12 mouse cellular contexts compared by ENCODE assay signal in the genomic region with DNA sequence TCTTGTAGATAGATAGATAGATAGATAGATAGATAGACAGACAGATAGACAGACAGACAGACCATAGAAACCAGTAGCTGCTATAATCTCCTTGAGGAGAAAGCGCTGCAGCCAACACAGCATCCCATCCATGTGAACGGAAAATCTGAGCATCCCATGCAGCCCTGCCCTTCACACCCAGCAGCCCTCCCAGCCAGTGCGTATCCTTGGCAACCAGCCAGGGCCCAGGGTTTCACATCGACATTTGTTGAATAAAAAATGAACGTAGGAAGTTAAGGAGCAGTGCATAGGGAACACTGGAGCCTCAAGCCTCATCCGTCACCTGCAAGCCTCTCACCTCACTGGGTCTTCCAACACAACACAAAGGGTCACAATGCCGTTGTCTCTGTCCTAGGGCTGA.
DNase-seq lines count a peak whose midpoint lies in the region; ATAC-seq lines count a peak whose summit lies in the region.
"Had no signal": no experiment of that assay in that cellular context is flagged by ENCODE, and none has a peak within 500 bp of the region (broad histone marks: within the 10 kb centered on the region; RNA-seq: fewer than 3 reads in every experiment).

No protein-coding gene starts in this region.

- H3K4me1 ChIP-seq in hindbrain, embryonic 10.5 days (replicated peaks) = peaks cover 62% of the 10 kb centered on the region
- H3K4me1 ChIP-seq in hindbrain, embryonic 16.5 days (ENCODE audit: control insufficient read depth, insufficient read depth, low read depth, low read length) = peaks cover 19% of the 10 kb centered on the region
- peaks cover 44% of the 10 kb centered on the region for H3K4me1 ChIP-seq in forebrain, embryonic 12.5 days
- H3K4me1 ChIP-seq in midbrain, embryonic 11.5 days (ENCODE audit: control insufficient read depth, insufficient read depth, low read length) = peaks cover 18% of the 10 kb centered on the region
- H3K4me1 ChIP-seq: liver, embryonic 15.5 days; megakaryocyte, embryonic 14.5 days had no signal

- H3K9me3 ChIP-seq in hindbrain, embryonic 10.5 days = no peaks in the 10 kb centered on the region
- no peaks in the 10 kb centered on the region for H3K9me3 ChIP-seq in hindbrain, embryonic 16.5 days (ENCODE audit: control insufficient read depth, low read length)
- no peaks in the 10 kb centered on the region for H3K9me3 ChIP-seq in forebrain, embryonic 12.5 days
- no peaks in the 10 kb centered on the region for H3K9me3 ChIP-seq in midbrain, embryonic 11.5 days (ENCODE audit: control insufficient read depth, low read length)
- H3K9me3 ChIP-seq: liver, embryonic 15.5 days; megakaryocyte, embryonic 14.5 days had no signal

- H3K9ac ChIP-seq in hindbrain, embryonic 16.5 days (ENCODE audit: low read depth, low read length) = no peak overlapping the region
- H3K9ac ChIP-seq in forebrain, embryonic 12.5 days = no peak overlapping the region
- no peak overlapping the region for H3K9ac ChIP-seq in midbrain, embryonic 11.5 days (ENCODE audit: low read length)
- H3K9ac ChIP-seq: liver, embryonic 15.5 days had no signal

- no peaks in the 10 kb centered on the region for H3K36me3 ChIP-seq in hindbrain, embryonic 10.5 days
- H3K36me3 ChIP-seq in hindbrain, embryonic 16.5 days (ENCODE audit: control insufficient read depth, insufficient read depth, low read length) = no peaks in the 10 kb centered on the region
- H3K36me3 ChIP-seq in forebrain, embryonic 12.5 days (replicated peaks) = no peaks in the 10 kb centered on the region
- H3K36me3 ChIP-seq in midbrain, embryonic 11.5 days (ENCODE audit: control insufficient read depth, insufficient read depth, low read length) = no peaks in the 10 kb centered on the region
- H3K36me3 ChIP-seq: liver, embryonic 15.5 days had no signal

- no peak overlapping the region for H3K4me3 ChIP-seq in hindbrain, embryonic 10.5 days
- no peak overlapping the region for H3K4me3 ChIP-seq in hindbrain, embryonic 16.5 days (ENCODE audit: low read length)
- H3K4me3 ChIP-seq in forebrain, embryonic 12.5 days (replicated peaks) = no peak overlapping the region
- no peak overlapping the region for H3K4me3 ChIP-seq in midbrain, embryonic 11.5 days (ENCODE audit: low read depth, low read length)
- H3K4me3 ChIP-seq: heart, adult 2 months; liver, embryonic 15.5 days; megakaryocyte, embryonic 14.5 days had no signal

- no peak overlapping the region for H3K4me2 ChIP-seq in hindbrain, embryonic 16.5 days (ENCODE audit: low read length)
- H3K4me2 ChIP-seq in forebrain, embryonic 12.5 days = peak overlapping the region; percentile 9; the same call in 1 of the 2 replicates
- no peak overlapping the region for H3K4me2 ChIP-seq in midbrain, embryonic 11.5 days
- H3K4me2 ChIP-seq: liver, embryonic 15.5 days had no signal

- peaks cover 63% of the 10 kb centered on the region for H3K27me3 ChIP-seq in hindbrain, embryonic 10.5 days (ENCODE audit: insufficient read depth, poor library complexity, severe bottlenecking)
- H3K27me3 ChIP-seq in hindbrain, embryonic 16.5 days (replicated peaks; ENCODE audit: control insufficient read depth, insufficient read depth, low read length) = no peaks in the 10 kb centered on the region
- peaks cover 39% of the 10 kb centered on the region for H3K27me3 ChIP-seq in forebrain, embryonic 12.5 days
- no peaks in the 10 kb centered on the region; the same call in 1 of the 2 replicates for H3K27me3 ChIP-seq in midbrain, embryonic 11.5 days (ENCODE audit: control insufficient read depth, insufficient read depth, low read length)

- no peak for DNase-seq in hindbrain, embryonic 10.5 days (ENCODE audit: low spot score)
- DNase-seq in NIH3T3 (ENCODE audit: low read depth) = peak; percentile 12
- no peak for DNase-seq in midbrain, embryonic 11.5 days (ENCODE audit: low spot score, missing footprints)
- no peak for DNase-seq in heart, adult 9 months (ENCODE audit: low spot score in 2 of 2)
- DNase-seq in urinary bladder, postnatal 25 days (ENCODE audit: low spot score) = no peak
- DNase-seq in thymus, postnatal 14 days = no peak
- DNase-seq: heart, adult 2 months; thymus, postnatal 25 days had no signal

- H3K27ac ChIP-seq in hindbrain, embryonic 10.5 days = peak overlapping the region; percentile 83
- H3K27ac ChIP-seq in hindbrain, embryonic 16.5 days (ENCODE audit: low read depth, low read length) = no peak overlapping the region
- H3K27ac ChIP-seq in forebrain, embryonic 12.5 days = no peak overlapping the region
- no peak overlapping the region for H3K27ac ChIP-seq in midbrain, embryonic 11.5 days (ENCODE audit: low read depth, low read length)
- H3K27ac ChIP-seq: heart, adult 2 months; liver, embryonic 15.5 days had no signal

- WGBS in hindbrain, embryonic 10.5 days = 36% methylated on average over 7 of the region's 7 CpGs
- WGBS in hindbrain, embryonic 16.5 days = 16% methylated on average over 7 of the region's 7 CpGs
- WGBS in forebrain, embryonic 12.5 days = 25% methylated on average over 7 of the region's 7 CpGs
- WGBS in midbrain, embryonic 11.5 days = 34% methylated on average over 7 of the region's 7 CpGs

- ATAC-seq in hindbrain, embryonic 16.5 days = no peak; the same call in 1 of the 2 replicates
- peak; percentile 51; the same call in 1 of the 2 replicates for ATAC-seq in forebrain, embryonic 12.5 days (ENCODE audit: low FRiP score)
- peak; percentile 48; the same call in 1 of the 2 replicates for ATAC-seq in midbrain, embryonic 11.5 days (ENCODE audit: low FRiP score)
